Mouse (Mus musculus): ENCODE data around the gene Magee1.
"Not testable (repeated sequence)": the region's sequence is repeated elsewhere in the genome, so short reads cannot be mapped to it uniquely, and the experiment has no call there.

Magee1 gene

DNA sequence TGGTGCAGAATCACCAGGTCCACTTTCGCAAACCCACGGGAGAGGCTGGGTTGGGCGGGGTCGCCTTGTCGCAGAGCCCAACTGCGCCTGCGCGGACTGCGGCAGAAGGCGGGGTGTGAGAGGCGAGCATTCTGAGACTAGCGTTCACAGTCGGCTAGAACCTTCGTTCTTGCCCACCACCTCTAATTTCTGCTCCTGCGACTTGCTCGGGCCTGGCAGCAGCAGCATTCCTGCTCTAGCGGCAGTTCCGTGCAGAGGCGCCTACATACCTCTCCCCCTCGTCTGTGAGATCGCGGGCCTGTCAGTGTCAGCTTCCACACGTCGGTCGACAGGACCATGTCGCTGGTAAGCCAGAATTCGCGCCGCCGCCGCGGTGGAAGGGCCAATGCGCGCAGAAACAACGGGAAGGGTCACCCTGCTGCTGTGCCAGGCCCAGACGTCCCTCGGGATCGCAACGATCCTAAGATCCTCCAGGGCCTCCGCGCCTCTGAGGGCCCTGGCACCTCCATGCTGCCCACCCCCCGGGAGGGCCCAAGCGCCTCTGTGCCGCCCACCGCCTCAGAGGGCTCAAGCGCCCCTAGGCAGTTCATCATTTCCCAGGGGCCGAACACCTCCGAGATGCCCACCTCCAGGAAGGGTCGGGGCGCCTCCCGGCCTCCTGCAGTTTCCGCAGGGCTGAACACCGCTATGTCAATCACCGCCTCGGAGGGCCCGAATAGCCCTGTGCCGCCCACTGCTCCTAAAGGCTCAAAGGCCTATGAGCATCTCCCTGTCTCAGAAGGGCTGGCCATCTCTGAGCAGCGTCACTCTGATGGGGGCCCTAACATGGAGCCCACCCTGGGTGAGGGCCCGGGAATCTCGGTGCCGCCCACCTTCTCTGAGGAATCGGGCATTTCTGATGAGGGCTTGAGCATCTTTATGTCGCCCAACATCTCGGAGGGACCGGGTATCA lies at the start of gene Magee1:
Gene Magee1, plus strand, starts transcription at position 104 of the 952 bp plus-strand sequence.
- peak; percentile 83 for DNase-seq (ENCODE audit: low read depth, low spot score)

DNA sequence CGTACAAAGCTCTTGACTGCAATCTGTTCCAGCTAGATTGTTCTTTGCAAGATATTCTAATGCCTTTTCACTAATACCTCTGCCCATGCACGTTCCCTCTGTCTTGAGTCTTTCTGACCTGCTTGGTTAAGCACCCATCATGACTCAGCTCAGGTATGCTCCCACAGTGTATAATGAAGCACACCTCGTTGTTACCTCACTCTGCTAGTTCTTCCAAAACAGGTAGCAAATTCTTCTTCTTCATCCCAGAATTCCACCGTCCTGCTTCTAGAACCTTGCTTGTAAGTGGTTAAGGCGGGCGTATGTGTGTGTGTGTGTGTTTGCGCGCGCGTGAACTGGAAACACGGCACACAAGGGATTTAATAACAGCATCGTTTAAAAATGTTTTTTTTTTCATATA lies 41.0 kb upstream of the Magee1 start:
- DNase-seq (ENCODE audit: low read depth, low spot score) = no peak

DNA sequence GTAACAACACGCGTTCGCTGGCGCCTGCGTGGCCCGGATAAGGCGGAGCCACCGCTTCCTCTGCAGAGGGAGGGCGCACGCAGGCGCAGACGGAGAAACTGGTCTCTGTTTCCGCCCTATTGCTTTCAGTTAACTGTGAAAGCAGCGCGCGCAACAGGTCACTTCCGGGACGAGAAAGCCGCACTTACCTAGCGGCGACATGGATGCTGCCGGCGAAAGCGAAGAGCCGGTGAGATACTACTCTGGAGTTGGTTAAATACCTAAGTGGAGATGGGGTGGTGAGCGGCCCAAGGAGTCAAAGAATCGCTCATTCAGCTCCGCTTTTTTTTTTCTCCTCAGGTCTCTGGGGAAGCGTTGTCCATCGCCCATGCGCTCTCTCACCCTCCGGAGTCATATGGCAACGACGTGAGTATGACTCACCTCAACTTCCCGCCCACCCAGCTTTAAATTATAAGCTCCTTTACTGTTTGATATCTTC lies 40.5 kb upstream of the Magee1 start, which contains the start of gene Pbdc1:
Gene Pbdc1, plus strand, starts transcription at position 142 of the 478 bp plus-strand sequence.
- DNase-seq (ENCODE audit: low read depth, low spot score) = peak; percentile 94

DNA sequence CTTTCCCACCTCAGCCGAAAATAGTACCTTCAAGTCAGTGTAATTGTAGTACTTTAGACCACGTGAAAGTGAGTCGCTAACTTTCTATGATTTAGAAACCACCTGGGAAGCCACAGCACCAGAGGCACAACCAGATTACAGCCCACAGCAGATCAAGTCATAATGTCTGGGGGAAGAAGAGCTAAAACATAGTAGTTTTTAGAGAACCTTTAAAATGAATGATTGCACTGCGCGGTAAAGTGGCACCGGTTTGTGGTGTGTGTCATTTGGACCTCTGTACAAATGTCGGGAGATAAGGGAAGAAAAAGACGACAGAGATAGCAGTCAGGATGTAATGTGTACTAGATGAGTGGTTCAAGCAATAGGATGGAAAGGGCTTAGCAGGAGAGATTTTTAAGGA lies 40.1 kb upstream of the Magee1 start:
- no peak for DNase-seq (ENCODE audit: low read depth, low spot score)

- not testable (repeated sequence) for DNase-seq (ENCODE audit: low read depth, low spot score)
Observed at GRCm38 (mm10) chrX:105083013-105083412, 37.2 kb upstream of the Magee1 start.

DNA sequence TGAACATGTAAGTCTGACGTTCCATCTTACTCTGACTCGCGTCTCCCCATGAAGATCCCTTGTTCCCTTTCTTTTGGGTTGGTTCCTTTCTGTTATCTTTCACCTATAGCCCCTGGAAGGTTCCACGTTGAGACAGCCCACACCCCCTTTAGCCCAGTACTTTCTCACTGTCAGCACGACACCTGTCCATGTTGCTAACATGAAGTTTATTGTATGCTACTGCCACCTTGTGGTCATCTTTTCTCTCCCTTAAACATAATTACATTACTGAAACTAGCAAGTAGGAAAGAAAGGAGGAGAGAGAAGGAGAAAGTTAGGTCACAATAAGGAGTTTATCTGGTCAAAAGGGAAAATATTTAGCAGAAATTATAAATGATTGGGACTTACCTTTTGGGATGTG lies 16.0 kb upstream of the Magee1 start:
- DNase-seq (ENCODE audit: low read depth, low spot score) = peak; percentile 64

DNA sequence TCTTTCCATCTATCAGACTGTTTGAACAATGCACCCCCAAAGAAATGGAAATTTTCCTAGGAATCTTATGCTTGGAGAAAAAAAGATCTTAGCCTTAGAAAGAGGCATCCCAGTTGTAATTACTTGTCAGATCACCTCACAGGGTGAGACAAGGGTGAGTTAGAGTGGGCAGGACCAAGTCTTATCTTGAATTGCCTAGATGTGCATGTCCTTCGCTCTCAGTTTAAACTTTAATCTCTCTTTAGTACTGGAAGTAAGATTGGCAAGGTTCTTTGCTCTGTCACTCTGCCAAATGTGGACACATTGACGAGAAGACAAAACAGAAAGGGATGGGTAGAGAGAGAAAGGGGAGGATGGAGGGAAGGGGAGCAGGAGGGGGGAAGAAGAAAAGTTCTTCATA lies 5.2 kb upstream of the Magee1 start:
- no peak for DNase-seq (ENCODE audit: low read depth, low spot score)

DNA sequence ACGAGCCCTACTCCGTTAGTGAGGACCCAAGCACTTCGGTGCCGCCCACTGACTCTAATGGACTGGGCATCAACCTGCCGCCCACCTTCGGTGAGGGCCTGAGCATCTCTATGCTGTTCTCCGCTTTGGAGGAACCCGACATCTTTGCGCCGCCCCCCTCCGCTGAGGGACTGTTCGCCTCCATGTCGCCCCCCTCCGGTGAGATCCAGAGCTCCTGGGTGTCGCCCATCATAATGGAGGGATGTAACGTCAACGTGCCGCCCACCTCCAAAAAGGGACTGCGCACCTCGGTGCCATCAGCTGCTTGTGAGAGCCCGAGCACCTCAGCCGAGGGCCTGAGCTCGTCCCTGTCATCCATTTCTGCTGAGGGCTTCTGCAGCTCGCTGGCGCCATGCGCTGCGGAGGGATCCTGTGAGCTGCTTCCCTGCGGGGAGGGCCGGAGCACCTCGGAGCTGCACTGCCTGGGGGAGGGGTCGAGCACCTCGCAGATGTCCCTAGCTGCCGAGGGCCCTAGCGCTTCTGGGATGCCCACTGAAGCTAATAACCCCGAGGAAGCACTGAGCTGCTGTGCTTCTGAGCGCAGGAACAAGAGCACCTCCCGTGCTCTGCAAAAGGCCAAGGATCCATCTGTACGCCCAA lies 1.2 kb downstream of the Magee1 start:
- peak; percentile 85 for DNase-seq (ENCODE audit: low read depth, low spot score)

- DNase-seq (ENCODE audit: low read depth, low spot score) = peak; percentile 16
Observed at GRCm38 (mm10) chrX:105124903-105125302, 4.7 kb downstream of the Magee1 start.

DNA sequence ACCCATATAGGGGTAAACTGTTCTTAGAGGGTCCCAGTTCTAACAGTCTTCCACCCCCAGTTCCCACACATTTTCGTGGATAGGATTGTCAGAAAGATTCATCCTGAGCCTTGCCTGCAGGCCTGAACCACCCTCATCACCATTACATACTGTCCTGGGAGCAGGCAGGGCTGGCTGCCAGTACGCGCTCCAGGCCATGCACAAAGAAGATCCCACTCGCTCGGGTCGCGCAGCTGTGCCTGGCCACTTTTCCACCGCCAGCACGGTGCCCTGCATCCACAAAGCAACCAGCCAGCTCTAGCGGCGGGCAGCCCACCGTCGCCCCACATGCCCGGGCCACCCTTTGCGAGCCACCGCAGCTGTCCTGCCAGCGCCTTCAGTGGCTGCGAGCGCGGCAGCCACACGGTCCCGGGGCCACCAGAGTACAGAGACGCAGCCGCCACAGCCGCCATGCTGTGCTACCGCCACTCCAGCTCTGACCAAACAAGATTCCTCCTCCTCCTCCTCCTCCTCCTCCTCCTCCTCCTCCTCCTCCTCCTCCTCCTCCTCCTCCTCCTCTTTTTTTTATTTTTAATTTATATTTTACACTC lies 31.8 kb downstream of the Magee1 start:
- no peak for DNase-seq (ENCODE audit: low read depth, low spot score)

GRCm38 (mm10) chrX:105165007-105165406 lies 44.8 kb downstream of the Magee1 start:
- DNase-seq (ENCODE audit: low read depth, low spot score) = not testable (repeated sequence)

DNA sequence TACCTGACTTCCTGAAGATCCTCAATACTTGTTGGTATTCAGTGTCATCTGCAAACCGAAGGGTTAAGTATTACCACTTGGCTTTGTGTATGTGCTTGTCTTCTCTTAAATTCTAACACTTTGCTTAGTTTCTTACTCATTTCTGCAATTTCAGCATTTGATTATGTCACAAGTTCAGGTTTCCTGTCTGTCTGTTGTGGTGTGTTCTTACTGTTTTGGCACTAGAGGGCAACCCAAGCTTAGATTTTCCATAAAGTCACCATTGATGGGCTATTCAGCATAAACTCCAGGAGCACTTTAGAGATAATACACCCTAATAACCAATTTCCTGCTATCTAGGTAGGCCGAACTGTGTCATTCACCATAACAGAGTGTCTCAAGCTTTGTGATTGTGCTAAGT lies 47.0 kb downstream of the Magee1 start:
- DNase-seq (ENCODE audit: low read depth, low spot score) = peak; percentile 45
